Mouse (Mus musculus): ENCODE measurements around the gene Rasgrf1. TPM values are rescaled to one million over a fixed set of nuclear protein-coding genes. Genes with fewer than 3 reads are reported as not detected.

Gene Rasgrf1
- total and polyA plus RNA-seq, 3 experiments = not detected

- Histone ChIP-seq H3K27me3 (ENCODE audit: control insufficient read depth in 1 of 2, insufficient read depth in 2 of 2, low read length in 2 of 2) (no peaks in the 10 kb centered on the region), H3K27ac (ENCODE audit: control insufficient read depth, low read depth, low read length) (no peak overlapping the region)
These were observed 35.3 kb upstream of the Rasgrf1 start for GRCm38 (mm10) chr9:89874434-89874833.

GRCm38 (mm10) chr9:89875551-89875950 is 34.2 kb upstream of the Rasgrf1 start:
- Histone ChIP-seq H3K9me3 (replicated peaks; ENCODE audit: insufficient read depth, low read length) (no peaks in the 10 kb centered on the region), H3K4me3 (ENCODE audit: control insufficient read depth in 1 of 2, insufficient read depth in 1 of 2, low read depth in 2 of 2, low read length in 2 of 2) (no peak overlapping the region)
- TF ChIP-seq SIN3A (IDR thresholded peaks at IDR 0.05; ENCODE audit: low read length) = no peak
- no peak for TF ChIP-seq CTCF (IDR thresholded peaks at IDR 0.05 in 2 of 3, conservative IDR thresholded peaks at IDR 0.05 in 1 of 3; ENCODE audit: control insufficient read depth in 1 of 3, insufficient read depth in 1 of 3, low read depth in 2 of 3, low read length in 3 of 3, poor library complexity in 1 of 3, severe bottlenecking in 1 of 3)
- TF ChIP-seq RCOR1 (IDR thresholded peaks at IDR 0.05; ENCODE audit: low read depth, low read length) = no peak
- no peak for TF ChIP-seq POLR2AphosphoS5 (IDR thresholded peaks at IDR 0.05; ENCODE audit: borderline replicate concordance, low read depth, low read length)

More at GRCm38 (mm10) chr9:89874434-89874833, 35.3 kb upstream of the Rasgrf1 start:
- TF ChIP-seq MYB (IDR thresholded peaks at IDR 0.05; ENCODE audit: low read depth, low read length) (no peak), GATA1 (IDR thresholded peaks at IDR 0.05; ENCODE audit: low read depth, low read length) (no peak), NRF1 (IDR thresholded peaks at IDR 0.05; ENCODE audit: insufficient read depth, low read depth, low read length, poor library complexity, severe bottlenecking) (no peak), SMC3 (IDR thresholded peaks at IDR 0.05; ENCODE audit: low read depth, low read length) (no peak), UBTF (IDR thresholded peaks at IDR 0.05; ENCODE audit: borderline replicate concordance, insufficient read depth, low read depth, low read length) (no peak), ELF1 (IDR thresholded peaks at IDR 0.05; ENCODE audit: low read depth, low read length) (no peak), ZNF384 (IDR thresholded peaks at IDR 0.05; ENCODE audit: low read depth, low read length) (no peak), USF1 (IDR thresholded peaks at IDR 0.05; ENCODE audit: low read depth, low read length) (no peak), CTCF (IDR thresholded peaks at IDR 0.05 in 2 of 3, conservative IDR thresholded peaks at IDR 0.05 in 1 of 3; ENCODE audit: control insufficient read depth in 1 of 3, insufficient read depth in 1 of 3, low read depth in 2 of 3, low read length in 3 of 3, poor library complexity in 1 of 3, severe bottlenecking in 1 of 3) (no peak), JUND (IDR thresholded peaks at IDR 0.05; ENCODE audit: low read depth, low read length) (no peak), CHD2 (IDR thresholded peaks at IDR 0.05; ENCODE audit: low read length) (no peak), MXI1 (IDR thresholded peaks at IDR 0.05; ENCODE audit: low read depth, low read length) (no peak), ZMIZ1 (IDR thresholded peaks at IDR 0.05; ENCODE audit: low read depth, low read length) (no peak)
- peak; percentile 12 for DNase-seq (ENCODE audit: low read depth, low spot score)
- no peaks in the 10 kb centered on the region for H3K4me1 ChIP-seq (ENCODE audit: control insufficient read depth in 1 of 2, insufficient read depth in 2 of 2, low read length in 2 of 2)
- no peak overlapping the region for H3K4me3 ChIP-seq (ENCODE audit: control insufficient read depth in 1 of 2, insufficient read depth in 1 of 2, low read depth in 2 of 2, low read length in 2 of 2)
- H3K9ac ChIP-seq (ENCODE audit: control insufficient read depth, low read depth, low read length, poor library complexity, severe bottlenecking) = no peak overlapping the region
- H3K79me2 ChIP-seq (ENCODE audit: control insufficient read depth, insufficient read depth, low read length, poor library complexity) = no peaks in the 10 kb centered on the region
- no peaks in the 10 kb centered on the region for H3K9me3 ChIP-seq (replicated peaks; ENCODE audit: insufficient read depth, low read length)
- no peaks in the 10 kb centered on the region for H3K36me3 ChIP-seq (ENCODE audit: control insufficient read depth in 1 of 2, insufficient read depth in 2 of 2, low read length in 2 of 2)

More at GRCm38 (mm10) chr9:89875551-89875950, 34.2 kb upstream of the Rasgrf1 start:
- no peaks in the 10 kb centered on the region for H3K4me1 ChIP-seq (ENCODE audit: control insufficient read depth in 1 of 2, insufficient read depth in 2 of 2, low read length in 2 of 2)
- H3K27ac ChIP-seq (ENCODE audit: control insufficient read depth, low read depth, low read length) = no peak overlapping the region
- H3K36me3 ChIP-seq (ENCODE audit: control insufficient read depth in 1 of 2, insufficient read depth in 2 of 2, low read length in 2 of 2) = no peaks in the 10 kb centered on the region
- no peaks in the 10 kb centered on the region for H3K79me2 ChIP-seq (ENCODE audit: control insufficient read depth, insufficient read depth, low read length, poor library complexity)
- H3K27me3 ChIP-seq (ENCODE audit: control insufficient read depth in 1 of 2, insufficient read depth in 2 of 2, low read length in 2 of 2) = no peaks in the 10 kb centered on the region
- no peak for DNase-seq (ENCODE audit: low read depth, low spot score)
- H3K9ac ChIP-seq (ENCODE audit: control insufficient read depth, low read depth, low read length, poor library complexity, severe bottlenecking) = no peak overlapping the region
